Mouse (Mus musculus) spleen, adult 2 months (tissue): ENCODE measurements around the gene Agk. TPM values are rescaled to one million over a fixed set of nuclear protein-coding genes. Genes with fewer than 3 reads are reported as not detected.

ENCODE experiments used
- DNase-seq, 2 experiments: peaks; one replicate each; pipeline versions ENCODE4 v3.0.0 to v3.0.0-alpha.2; 2012 to 2021; ENCODE audit warnings: low spot score in 2 of 2, low read depth in 1 of 2
- H3K27ac ChIP-seq: fragments of 200-500 bp; 2 replicates; pipeline ENCODE4 v1.5.1; 2012; ENCODE audit warnings: low read length, inconsistent platforms; ENCODE audit not compliant: insufficient read depth
- H3K27me3 ChIP-seq: fragments of 200-500 bp; 2 replicates; pipeline ENCODE4 v1.6.1; 2012; ENCODE audit warnings: mild to moderate bottlenecking, moderate library complexity, low read length, inconsistent platforms; ENCODE audit not compliant: control insufficient read depth, insufficient read depth
- H3K36me3 ChIP-seq: fragments of 200-500 bp; 2 replicates; pipeline ENCODE4 v1.6.1; 2012; ENCODE audit warnings: mild to moderate bottlenecking, low read length, inconsistent platforms; ENCODE audit not compliant: control insufficient read depth, insufficient read depth
- H3K4me1 ChIP-seq: fragments of 200-500 bp; 2 replicates; pipeline ENCODE4 v1.6.1; 2011; ENCODE audit warnings: inconsistent platforms; ENCODE audit not compliant: control insufficient read depth, insufficient read depth, insufficient read length
- H3K4me3 ChIP-seq: fragments of 200-500 bp; 2 replicates; pipeline ENCODE4 v1.5.1; 2011; ENCODE audit warnings: mild to moderate bottlenecking, inconsistent platforms; ENCODE audit not compliant: insufficient read depth, insufficient read length; ENCODE audit errors: extremely low read depth
- CTCF ChIP-seq: fragments of 200-500 bp; IDR thresholded peaks from 2 replicates; pipeline ENCODE4 v1.5.1; 2011; ENCODE audit warnings: mild to moderate bottlenecking, inconsistent platforms; ENCODE audit not compliant: insufficient read depth, insufficient read length, insufficient replicate concordance; ENCODE audit errors: extremely low read depth
- POLR2A ChIP-seq: fragments of 200-500 bp; IDR thresholded peaks from 2 replicates; pipeline ENCODE4 v1.6.1; 2011; ENCODE audit warnings: low read depth, low read length, inconsistent platforms
- WGBS: fragments of 180-500 bp; shearing (Covaris S2); methylation state at CpG from one replicate; pipeline ENCODE4 v1.1.7; 2018; 5-methylcytosine and 5-hydroxymethylcytosine counted together
- polyA plus RNA-seq: library from polyadenylated mRNA; depleted of rRNA; stranded (reverse); fragments of >200 nt; gene quantifications from 2 replicates; pipeline ENCODE4 v1.2.3, GENCODE M21; 2012

Agk gene
- polyA plus RNA-seq, 1 experiment, result 5.1 TPM

GRCm38 (mm10) chr6:40402031-40402430, 77.1 kb downstream of the Agk start:
- no peak for DNase-seq
- 95% methylated on average over 2 of the region's 2 CpGs for WGBS
- no peaks in the 10 kb centered on the region for H3K27me3 ChIP-seq
- TF ChIP-seq POLR2A, result no peak
- no peak for TF ChIP-seq CTCF
- no peak overlapping the region for H3K4me3 ChIP-seq
- no peak overlapping the region for H3K27ac ChIP-seq
- H3K36me3 ChIP-seq, result peaks cover 12% of the 10 kb centered on the region
- no peaks in the 10 kb centered on the region for H3K4me1 ChIP-seq

DNA sequence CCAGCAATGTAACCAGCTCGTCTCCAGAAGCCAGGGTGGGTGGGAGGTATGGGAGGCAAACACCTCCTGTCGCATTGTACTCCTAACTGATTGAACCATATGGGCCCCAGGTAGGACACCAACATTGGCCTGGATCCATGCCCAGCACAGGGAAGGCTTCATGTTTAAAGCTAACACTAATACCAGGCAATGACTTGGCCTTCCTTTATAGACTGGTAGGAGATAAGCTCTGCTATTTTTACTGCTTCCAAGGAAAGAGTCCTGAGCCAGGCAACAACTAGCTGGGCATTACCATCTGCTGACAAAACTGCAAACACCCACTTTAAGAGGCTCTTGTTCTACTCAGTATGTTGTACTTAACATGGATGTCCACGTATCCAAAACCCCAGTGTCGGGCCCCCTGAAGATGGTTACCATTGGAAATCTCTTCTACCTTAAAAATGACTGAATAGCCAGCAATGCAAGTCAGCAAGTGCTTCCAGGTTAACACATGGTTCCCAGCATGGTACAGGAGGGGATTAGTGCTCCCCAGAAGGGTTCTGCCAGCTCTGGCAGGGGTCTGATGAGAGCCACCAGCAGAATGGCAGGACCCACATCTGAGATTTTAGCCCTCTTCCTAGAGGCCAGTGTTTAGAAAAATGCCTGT, 78.8 kb downstream of the Agk start:
- TF ChIP-seq POLR2A (no peak), CTCF (no peak)
- Histone ChIP-seq H3K27me3 (no peaks in the 10 kb centered on the region), H3K4me1 (no peaks in the 10 kb centered on the region), H3K36me3 (peaks cover 13% of the 10 kb centered on the region), H3K4me3 (no peak overlapping the region), H3K27ac (no peak overlapping the region)
- no peak for DNase-seq
- 89% methylated on average over 4 of the region's 4 CpGs for WGBS

GRCm38 (mm10) chr6:40411085-40411484, 86.1 kb downstream of the Agk start:
- H3K36me3 ChIP-seq, result peaks cover 6% of the 10 kb centered on the region
- no peaks in the 10 kb centered on the region for H3K27me3 ChIP-seq
- H3K27ac ChIP-seq, result no peak overlapping the region
- no peak overlapping the region for H3K4me3 ChIP-seq
- DNase-seq, result no peak
- no peaks in the 10 kb centered on the region for H3K4me1 ChIP-seq
- TF ChIP-seq CTCF, result no peak
- no peak for TF ChIP-seq POLR2A
- whole genome bisulfite sequencing, result 70% methylated on average over 3 of the region's 3 CpGs

DNA sequence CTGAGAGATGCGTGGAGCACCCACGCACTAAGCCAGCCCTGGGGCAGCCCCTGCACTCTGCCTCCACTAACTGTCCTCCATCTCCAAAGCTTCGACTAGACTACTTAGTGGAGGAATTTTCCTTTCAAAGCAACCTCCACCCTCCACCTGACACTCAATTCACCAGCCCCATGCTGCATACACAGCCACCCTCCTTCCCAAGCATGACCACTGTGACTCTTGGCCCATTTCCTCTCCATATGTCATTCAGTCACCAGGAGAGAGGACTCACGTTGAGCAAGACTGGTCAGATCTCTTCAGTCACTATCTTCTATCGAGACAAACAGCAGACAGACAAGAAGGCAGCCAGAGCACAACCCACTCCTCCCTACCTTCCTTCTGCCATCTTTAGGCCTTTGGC, 88.1 kb downstream of the Agk start:
- TF ChIP-seq CTCF (no peak), POLR2A (no peak)
- H3K27me3 ChIP-seq, result no peaks in the 10 kb centered on the region
- peaks cover 4% of the 10 kb centered on the region; the same call in 1 of the 2 replicates for H3K36me3 ChIP-seq
- no peaks in the 10 kb centered on the region for H3K4me1 ChIP-seq
- H3K4me3 ChIP-seq, result no peak overlapping the region
- DNase-seq, result no peak
- 88% methylated on average over 5 of the region's 5 CpGs for WGBS
- no peak overlapping the region for H3K27ac ChIP-seq

- Histone ChIP-seq H3K27me3 (no peaks in the 10 kb centered on the region), H3K4me3 (no peak overlapping the region), H3K36me3 (peaks cover 6% of the 10 kb centered on the region), H3K27ac (no peak overlapping the region), H3K4me1 (no peaks in the 10 kb centered on the region)
- no peak for TF ChIP-seq POLR2A
- TF ChIP-seq CTCF, result no peak
- 94% methylated on average over 3 of the region's 3 CpGs for WGBS
- no peak for DNase-seq
Observed at GRCm38 (mm10) chr6:40413565-40413964, 88.6 kb downstream of the Agk start.

DNA sequence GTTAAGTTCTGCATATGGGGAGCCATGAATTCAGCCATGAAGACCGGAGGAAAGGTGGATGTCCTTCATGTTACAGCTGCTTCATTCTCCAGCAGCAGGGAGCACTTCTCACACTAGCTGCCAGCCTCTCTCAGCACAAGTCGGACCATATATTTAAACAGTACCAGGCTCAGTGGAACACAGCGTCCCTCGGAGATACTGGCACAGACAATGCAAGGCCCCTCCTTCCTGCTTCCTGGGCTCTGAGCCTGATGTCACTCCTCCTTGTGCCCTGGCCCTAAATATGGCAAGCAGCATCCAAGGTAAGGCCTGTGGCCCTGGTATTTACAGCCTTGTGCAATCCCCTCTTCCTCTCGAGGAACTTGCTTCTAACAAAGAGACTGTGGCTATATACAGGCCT, 90.8 kb downstream of the Agk start:
- peaks cover 2% of the 10 kb centered on the region for H3K36me3 ChIP-seq
- WGBS, result 89% methylated on average over 5 of the region's 5 CpGs
- TF ChIP-seq CTCF, result no peak
- no peak for TF ChIP-seq POLR2A
- no peak overlapping the region for H3K27ac ChIP-seq
- H3K27me3 ChIP-seq, result no peaks in the 10 kb centered on the region
- H3K4me1 ChIP-seq, result no peaks in the 10 kb centered on the region
- H3K4me3 ChIP-seq, result no peak overlapping the region
- DNase-seq, result no peak

- peaks cover 5% of the 10 kb centered on the region for H3K36me3 ChIP-seq
- DNase-seq, result no peak
- H3K4me3 ChIP-seq, result no peak overlapping the region
- no peaks in the 10 kb centered on the region for H3K4me1 ChIP-seq
- TF ChIP-seq CTCF (no peak), POLR2A (no peak)
- no peaks in the 10 kb centered on the region for H3K27me3 ChIP-seq
- H3K27ac ChIP-seq, result no peak overlapping the region
- 96% methylated on average over 4 of the region's 4 CpGs for WGBS
Observed at GRCm38 (mm10) chr6:40418386-40418785, 93.4 kb downstream of the Agk start.
